Mouse (Mus musculus) bone marrow macrophage, adult 2 months (primary cell): ENCODE results near the gene Zbtb8os.

Experiments
- CTCF ChIP-seq: IDR thresholded peaks from 2 replicates; pipeline ENCODE4 v1.5.1; 2012; ENCODE audit warnings: low read depth, mild to moderate bottlenecking, low read length, moderate library complexity
- POLR2A ChIP-seq: IDR thresholded peaks from 2 replicates; pipeline ENCODE4 v1.6.1; 2012; ENCODE audit warnings: mild to moderate bottlenecking, low read depth, low read length, borderline replicate concordance

DNA sequence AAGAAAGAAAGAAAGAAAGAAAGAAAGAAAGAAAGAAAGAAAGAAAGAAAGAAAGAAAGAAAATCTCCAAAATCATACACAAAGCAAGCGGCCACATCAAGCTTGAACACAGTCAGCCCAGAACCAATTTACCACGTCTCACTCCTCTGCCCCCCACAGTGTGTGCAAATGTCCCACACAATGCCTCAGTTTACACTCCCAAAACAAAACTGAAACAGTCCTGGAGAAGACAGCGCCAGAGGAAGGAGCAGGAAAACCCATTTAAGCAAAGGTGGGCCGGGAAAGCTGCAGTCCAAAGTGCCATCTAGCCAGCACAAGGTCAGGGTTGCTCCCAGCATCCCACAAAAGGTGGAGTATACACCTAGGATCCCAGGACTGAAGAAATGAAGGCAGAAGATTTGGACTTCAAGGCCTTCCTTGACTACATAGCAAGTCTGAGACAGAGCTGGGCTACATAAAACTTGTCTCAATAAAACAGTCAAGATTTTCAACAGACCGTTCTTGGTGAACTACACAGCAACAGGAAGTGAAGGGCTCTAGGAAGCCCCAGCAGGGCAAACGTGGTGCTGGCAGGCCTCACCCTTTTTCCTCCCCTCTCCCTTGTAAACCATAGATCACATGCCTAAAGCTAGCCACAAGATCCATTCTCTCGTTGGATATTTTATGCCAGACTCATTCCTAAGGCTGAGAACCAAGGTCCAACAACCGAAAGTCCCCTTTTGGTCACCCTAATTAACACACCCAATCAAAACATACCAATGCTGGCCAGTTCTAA, 37.9 kb downstream of the Zbtb8os start:
- TF ChIP-seq CTCF: no peak
- TF ChIP-seq POLR2A: no peak
